Mouse (Mus musculus): Measurements from ENCODE around the gene Fetub.

- TF ChIP-seq POLR2A (IDR thresholded peaks at IDR 0.05; ENCODE audit: extremely low read depth, insufficient read depth, low read length) (0 out of 2 replicates have a peak, but pooled peaks have one; percentile 13), CTCF (IDR thresholded peaks at IDR 0.05; ENCODE audit: low read depth, low read length) (no peak)
These were observed 2.1 kb downstream of the Fetub start for GRCm38 (mm10) chr16:22919971-22920854.
